ENCODE assay signal across 8 mouse cellular contexts in genomic region chr11:82889524-82890341, GRCm38 (mm10). TPM values are rescaled to one million over a fixed set of nuclear protein-coding genes. Genes with fewer than 3 reads are reported as not detected.
DNase-seq lines count a peak whose midpoint lies in the region; ATAC-seq lines count a peak whose summit lies in the region.

No protein-coding gene starts in this region.

- H3K4me1 ChIP-seq in heart, embryonic 15.5 days (replicated peaks) = peaks cover 16% of the 10 kb centered on the region
- peaks cover 22% of the 10 kb centered on the region for H3K4me1 ChIP-seq in midbrain, embryonic 13.5 days (replicated peaks)

- H3K4me2 ChIP-seq in heart, embryonic 15.5 days = peak overlapping the region; percentile 95
- peak overlapping the region; percentile 90 for H3K4me2 ChIP-seq in midbrain, embryonic 13.5 days (replicated peaks)

- peak overlapping the region; percentile 73 for H3K27ac ChIP-seq in heart, embryonic 15.5 days
- H3K27ac ChIP-seq in midbrain, embryonic 13.5 days = peak overlapping the region; percentile 58

- DNase-seq in cerebellum, adult 11 months = peak; percentile 23
- DNase-seq in cerebellum, postnatal 4 days (ENCODE audit: low spot score in 2 of 2) = no peak
- DNase-seq in A20 (ENCODE audit: low read depth, low spot score) = peak; percentile 72
- peak; percentile 41 to 45 for DNase-seq in cerebellum, adult 18-20 months
- DNase-seq in kidney, postnatal 36 days = peak; percentile 22 to 52
- DNase-seq in T-cell, adult 2 months (ENCODE audit: low spot score) = no peak

- peak; percentile 25; the same call in 1 of the 2 replicates for ATAC-seq in heart, embryonic 15.5 days (replicated peaks; ENCODE audit: insufficient number of reproducible peaks, insufficient read depth, low FRiP score, low read depth)
- ATAC-seq in midbrain, embryonic 13.5 days = peak; percentile 55

- no peaks in the 10 kb centered on the region for H3K9me3 ChIP-seq in heart, embryonic 15.5 days (replicated peaks)
- H3K9me3 ChIP-seq in midbrain, embryonic 13.5 days = no peaks in the 10 kb centered on the region

- peak overlapping the region; percentile 84 for H3K4me3 ChIP-seq in heart, embryonic 15.5 days
- peak overlapping the region; percentile 71 for H3K4me3 ChIP-seq in midbrain, embryonic 13.5 days (replicated peaks)

- 5% methylated on average over 31 of the region's 31 CpGs for WGBS in heart, embryonic 15.5 days
- 7% methylated on average over 30 of the region's 31 CpGs for WGBS in midbrain, embryonic 13.5 days

- H3K9ac ChIP-seq in heart, embryonic 15.5 days = peak overlapping the region; percentile 78
- H3K9ac ChIP-seq in midbrain, embryonic 13.5 days (replicated peaks) = peak overlapping the region; percentile 74

- peaks cover 12% of the 10 kb centered on the region for H3K27me3 ChIP-seq in heart, embryonic 15.5 days
- peaks cover 10% of the 10 kb centered on the region for H3K27me3 ChIP-seq in midbrain, embryonic 13.5 days

- H3K36me3 ChIP-seq in heart, embryonic 15.5 days = no peaks in the 10 kb centered on the region
- H3K36me3 ChIP-seq in midbrain, embryonic 13.5 days = no peaks in the 10 kb centered on the region

RNA-seq across cellular contexts. Expression of gene Rad51d, which starts 0.7 kb away (rescaled TPM):
- 11.9 and 14.1 TPM in 2 replicates for polyA plus RNA-seq in heart, embryonic 15.5 days (2015; fragmentation: Nextera tagmentation; extraction: Ambion mirVana)
- 12.1 and 13.8 TPM in 2 replicates for polyA plus RNA-seq in midbrain, embryonic 13.5 days (2015; fragmentation: Nextera tagmentation; extraction: Ambion mirVana)

RNA-seq across cellular contexts. Expression of gene Fndc8, which starts 2.2 kb away (rescaled TPM):
- polyA plus RNA-seq in heart, embryonic 15.5 days (2015; fragmentation: Nextera tagmentation; extraction: Ambion mirVana) = 0.08 and 0.14 TPM in 2 replicates
- polyA plus RNA-seq in midbrain, embryonic 13.5 days (2015; fragmentation: Nextera tagmentation; extraction: Ambion mirVana) = 0.48 and 0.62 TPM in 2 replicates

RNA-seq across cellular contexts. Expression of gene Nle1, which starts 18.5 kb away (rescaled TPM):
- polyA plus RNA-seq in heart, embryonic 15.5 days (2015; fragmentation: Nextera tagmentation; extraction: Ambion mirVana) = 17.7 and 25.9 TPM in 2 replicates
- polyA plus RNA-seq in midbrain, embryonic 13.5 days (2015; fragmentation: Nextera tagmentation; extraction: Ambion mirVana) = 31.2 and 32.2 TPM in 2 replicates

RNA-seq across cellular contexts. Expression of gene Rffl, which starts 18.7 kb away (rescaled TPM):
- polyA plus RNA-seq in heart, embryonic 15.5 days (2015; fragmentation: Nextera tagmentation; extraction: Ambion mirVana) = 3.8 and 6.5 TPM in 2 replicates
- polyA plus RNA-seq in midbrain, embryonic 13.5 days (2015; fragmentation: Nextera tagmentation; extraction: Ambion mirVana) = 4.5 and 5.9 TPM in 2 replicates

RNA-seq across cellular contexts. Expression of gene Unc45b, which starts 20.6 kb away (rescaled TPM):
- polyA plus RNA-seq in heart, embryonic 15.5 days (2015; fragmentation: Nextera tagmentation; extraction: Ambion mirVana) = 169 and 170 TPM in 2 replicates
- 0.59 and 0.93 TPM in 2 replicates for polyA plus RNA-seq in midbrain, embryonic 13.5 days (2015; fragmentation: Nextera tagmentation; extraction: Ambion mirVana)

Comparison
In these comparisons a context has a peak if more than half of its experiments do, and no peak if none do; other contexts are left out.
1. DNase-seq: peak in cerebellum, adult 11 months (single experiment), A20 (single experiment), cerebellum, adult 18-20 months (2 of 2) and kidney, postnatal 36 days (2 of 2); none in cerebellum, postnatal 4 days (0 of 2) and T-cell, adult 2 months (single experiment).